Mouse (Mus musculus) neural tube, embryonic 11.5 days (tissue): Measurements from ENCODE around the gene Slc16a9. TPM values are rescaled to one million over a fixed set of nuclear protein-coding genes. Genes with fewer than 3 reads are reported as not detected.
"Not testable (repeated sequence)": the region's sequence is repeated elsewhere in the genome, so short reads cannot be mapped to it uniquely, and the experiment has no call there.

Experiments
- ATAC-seq: fragments of 200-750 bp; cut with Nextera tagmentation; 2 replicates; pipeline ENCODE4 v1.8.0; 2017; ENCODE audit warnings: moderate number of reproducible peaks, mild to moderate bottlenecking, moderate TSS enrichment, moderate library complexity; ENCODE audit not compliant: insufficient read depth, low FRiP score, low TSS enrichment
- DNase-seq: peaks from one replicate; pipeline ENCODE4 v3.0.0-alpha.2; 2015; ENCODE audit warnings: low spot score
- H3K27ac ChIP-seq: fragments of 300-500 bp; sonication (generic); 2 replicates; pipeline ENCODE4 v1.5.1; 2014; ENCODE audit warnings: low read depth, mild to moderate bottlenecking, low read length
- H3K27me3 ChIP-seq: fragments of 300-500 bp; sonication (generic); 2 replicates; pipeline ENCODE4 v1.6.1; 2014; ENCODE audit warnings: mild to moderate bottlenecking, low read length, mixed read lengths; ENCODE audit not compliant: control insufficient read depth, insufficient read depth
- H3K36me3 ChIP-seq: fragments of 300-500 bp; sonication (generic); 2 replicates; pipeline ENCODE4 v1.6.1; 2014; ENCODE audit warnings: mild to moderate bottlenecking, low read length, moderate library complexity, mixed read lengths; ENCODE audit not compliant: control insufficient read depth, insufficient read depth
- H3K4me1 ChIP-seq: fragments of 300-500 bp; sonication (generic); 2 replicates; pipeline ENCODE4 v1.6.1; 2014; ENCODE audit warnings: low read length, mixed read lengths; ENCODE audit not compliant: control insufficient read depth, insufficient read depth
- H3K4me2 ChIP-seq: fragments of 300-500 bp; sonication (generic); 2 replicates; pipeline ENCODE4 v1.6.1; 2014; ENCODE audit warnings: low read depth, mild to moderate bottlenecking, moderate library complexity
- H3K4me3 ChIP-seq: fragments of 300-500 bp; sonication (generic); 2 replicates; pipeline ENCODE4 v1.5.1; 2014; ENCODE audit warnings: low read depth, low read length
- H3K9ac ChIP-seq: fragments of 300-500 bp; sonication (generic); 2 replicates; pipeline ENCODE4 v1.6.1; 2014; ENCODE audit warnings: mild to moderate bottlenecking, low read length
- H3K9me3 ChIP-seq: fragments of 300-500 bp; sonication (generic); 2 replicates; pipeline ENCODE4 v1.6.1; 2016; ENCODE audit warnings: low read length; ENCODE audit not compliant: control insufficient read depth
- WGBS: fragments of 180-500 bp; shearing (Covaris S2); extraction: QIAGEN DNeasy Blood & Tissue Kit; methylation state at CpG from one replicate; pipeline ENCODE4 v1.1.7; 2014; 5-methylcytosine and 5-hydroxymethylcytosine counted together
- polyA plus RNA-seq: library from polyadenylated mRNA; unstranded; fragments of >200 nt; fragmentation: Nextera tagmentation; extraction: Ambion mirVana; gene quantifications from 2 replicates; pipeline ENCODE4 v1.2.1, GENCODE M21; 2014

Slc16a9 gene
- polyA plus RNA-seq, 1 experiment from 2014 or later: 0.69 TPM

GRCm38 (mm10) chr10:70200889-70201500, 43.9 kb upstream of the Slc16a9 start:
- no peak overlapping the region for H3K4me3 ChIP-seq
- H3K27ac ChIP-seq: no peak overlapping the region
- H3K9me3 ChIP-seq: no peaks in the 10 kb centered on the region
- WGBS: 78% methylated on average over 12 of the region's 12 CpGs
- no peaks in the 10 kb centered on the region for H3K36me3 ChIP-seq
- DNase-seq (no peak), ATAC-seq (no peak)
- H3K4me2 ChIP-seq: no peak overlapping the region
- no peak overlapping the region for H3K9ac ChIP-seq
- no peaks in the 10 kb centered on the region for H3K4me1 ChIP-seq
- no peaks in the 10 kb centered on the region for H3K27me3 ChIP-seq

DNA sequence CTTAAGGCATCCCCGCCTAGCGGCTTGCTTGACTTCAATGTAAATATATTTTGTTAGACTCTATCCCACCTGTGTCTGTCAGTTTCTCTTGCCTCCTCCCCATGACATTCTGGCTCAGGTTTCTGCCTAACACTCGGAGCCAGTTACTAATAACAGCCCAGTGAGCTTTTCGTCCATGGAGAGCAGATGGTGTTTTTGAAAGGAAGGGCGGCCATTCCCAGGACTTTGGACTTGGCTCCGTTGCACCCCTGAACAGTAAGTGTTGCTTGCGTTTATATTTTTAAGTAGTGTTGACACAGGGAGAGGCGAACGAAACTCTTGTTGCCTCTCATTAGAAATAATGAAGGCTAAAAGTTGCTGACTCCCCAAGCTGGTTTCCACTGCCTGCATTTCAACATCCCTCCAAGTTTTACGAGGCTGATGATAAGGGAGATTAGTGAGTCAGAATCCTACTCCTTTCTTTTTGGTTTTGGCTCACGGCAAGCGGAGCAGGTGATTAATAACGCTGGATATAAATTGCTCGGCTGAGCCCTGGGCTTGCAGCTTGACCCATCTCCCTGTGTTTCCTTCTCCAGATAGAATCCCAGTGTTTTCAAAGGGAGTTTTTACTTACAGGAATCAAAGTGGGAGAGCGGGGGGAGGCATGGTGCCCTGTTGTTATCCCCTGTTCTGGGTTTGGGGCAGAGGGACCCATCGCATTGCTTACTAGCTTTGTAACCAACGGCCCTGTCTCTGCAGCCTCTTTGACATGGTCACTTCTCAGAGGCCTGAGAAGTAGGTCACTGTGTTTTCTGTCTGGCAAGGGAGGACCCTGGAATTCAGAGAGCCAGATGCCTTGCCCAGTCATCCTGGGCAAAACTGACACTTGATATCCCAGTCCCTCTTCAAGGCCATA, 40.1 kb upstream of the Slc16a9 start, which contains the start of gene Mrln:
Mrln (plus strand) TSS at position 160 of the 895 bp plus-strand sequence.
- Histone ChIP-seq H3K27ac (no peak within 1 kb of the TSS), H3K9ac (no peak within 1 kb of the TSS), H3K27me3 (no peaks in the 10 kb centered on the region), H3K36me3 (no peaks in the 10 kb centered on the region), H3K9me3 (no peaks in the 10 kb centered on the region), H3K4me3 (no peak within 1 kb of the TSS), H3K4me1 (no peaks in the 10 kb centered on the region), H3K4me2 (no peak within 1 kb of the TSS)
- DNase-seq (no peak), ATAC-seq (no peak)
- WGBS: 62% methylated on average over 17 of the region's 17 CpGs

GRCm38 (mm10) chr10:70211281-70211680, 33.6 kb upstream of the Slc16a9 start:
- WGBS: 87% methylated on average over 9 of the region's 9 CpGs
- Histone ChIP-seq H3K9ac (no peak overlapping the region), H3K9me3 (no peaks in the 10 kb centered on the region), H3K27me3 (no peaks in the 10 kb centered on the region), H3K4me3 (no peak overlapping the region), H3K4me1 (no peaks in the 10 kb centered on the region), H3K27ac (no peak overlapping the region), H3K4me2 (no peak overlapping the region), H3K36me3 (no peaks in the 10 kb centered on the region)
- no peak for ATAC-seq
- no peak for DNase-seq

DNA sequence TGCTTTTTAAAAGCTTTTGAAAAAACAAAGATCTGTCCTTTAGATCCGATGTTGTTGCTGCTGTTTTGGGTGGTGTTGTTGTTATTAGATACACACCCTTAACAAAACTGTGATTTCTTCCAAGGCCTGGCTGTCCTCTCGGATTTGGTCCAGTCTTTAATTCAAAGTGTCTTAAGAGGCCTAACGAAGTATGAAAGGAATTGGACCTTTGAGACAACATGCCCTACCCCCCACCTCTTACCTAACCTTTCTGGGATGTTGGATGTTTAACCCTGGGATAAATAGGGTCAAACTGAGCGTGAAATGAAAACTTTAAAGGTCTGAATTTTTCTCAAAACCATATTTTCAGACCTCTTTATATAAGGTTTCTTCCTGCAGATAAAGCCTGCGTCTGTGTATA, 23.9 kb upstream of the Slc16a9 start:
- Histone ChIP-seq H3K36me3 (no peaks in the 10 kb centered on the region), H3K9me3 (no peaks in the 10 kb centered on the region), H3K4me2 (no peak overlapping the region), H3K9ac (no peak overlapping the region), H3K4me3 (no peak overlapping the region), H3K4me1 (no peaks in the 10 kb centered on the region), H3K27me3 (no peaks in the 10 kb centered on the region), H3K27ac (no peak overlapping the region)
- DNase-seq (no peak), ATAC-seq (no peak)
- 72% methylated on average over 5 of the region's 5 CpGs for WGBS

- ATAC-seq, H3K4me1 ChIP-seq, H3K4me3 ChIP-seq, H3K4me2 ChIP-seq, H3K9me3 ChIP-seq, H3K9ac ChIP-seq, DNase-seq, H3K27ac ChIP-seq, H3K36me3 ChIP-seq, H3K27me3 ChIP-seq: not testable (repeated sequence)
- WGBS: 90% methylated on average over 8 of the region's 8 CpGs
These were observed 22.7 kb upstream of the Slc16a9 start for GRCm38 (mm10) chr10:70222231-70222630.

DNA sequence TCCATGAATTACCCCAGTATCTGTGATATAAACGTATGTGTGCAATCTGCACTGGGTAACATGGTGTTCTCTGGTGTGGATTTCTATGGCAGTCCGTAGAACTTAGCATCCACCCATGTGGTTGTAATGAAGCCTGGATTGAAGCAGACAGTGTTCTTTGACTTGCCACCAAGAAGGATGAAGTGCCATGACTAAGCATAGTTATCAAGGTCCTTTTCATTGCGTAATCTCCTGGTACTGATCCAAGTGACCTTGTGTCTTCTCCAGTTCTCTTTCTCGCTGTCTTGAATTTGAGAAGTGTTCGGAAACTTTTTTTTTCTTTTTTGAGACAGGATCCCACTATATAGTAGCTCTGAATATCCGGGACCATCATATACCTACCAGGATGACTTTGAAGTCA, 20.3 kb upstream of the Slc16a9 start:
- no peak overlapping the region for H3K4me3 ChIP-seq
- H3K4me1 ChIP-seq: no peaks in the 10 kb centered on the region
- no peaks in the 10 kb centered on the region for H3K9me3 ChIP-seq
- no peak overlapping the region for H3K27ac ChIP-seq
- no peak for DNase-seq
- no peak overlapping the region for H3K9ac ChIP-seq
- no peak overlapping the region for H3K4me2 ChIP-seq
- H3K27me3 ChIP-seq: no peaks in the 10 kb centered on the region
- 85% methylated on average over 6 of the region's 6 CpGs for WGBS
- ATAC-seq: no peak
- no peaks in the 10 kb centered on the region for H3K36me3 ChIP-seq

GRCm38 (mm10) chr10:70225760-70226159, 19.1 kb upstream of the Slc16a9 start:
- Histone ChIP-seq H3K36me3 (no peaks in the 10 kb centered on the region), H3K4me1 (no peaks in the 10 kb centered on the region), H3K9ac (no peak overlapping the region), H3K27ac (no peak overlapping the region), H3K4me2 (no peak overlapping the region), H3K4me3 (no peak overlapping the region), H3K9me3 (no peaks in the 10 kb centered on the region), H3K27me3 (no peaks in the 10 kb centered on the region)
- 83% methylated on average over 6 of the region's 6 CpGs for WGBS
- DNase-seq (no peak), ATAC-seq (no peak)

DNA sequence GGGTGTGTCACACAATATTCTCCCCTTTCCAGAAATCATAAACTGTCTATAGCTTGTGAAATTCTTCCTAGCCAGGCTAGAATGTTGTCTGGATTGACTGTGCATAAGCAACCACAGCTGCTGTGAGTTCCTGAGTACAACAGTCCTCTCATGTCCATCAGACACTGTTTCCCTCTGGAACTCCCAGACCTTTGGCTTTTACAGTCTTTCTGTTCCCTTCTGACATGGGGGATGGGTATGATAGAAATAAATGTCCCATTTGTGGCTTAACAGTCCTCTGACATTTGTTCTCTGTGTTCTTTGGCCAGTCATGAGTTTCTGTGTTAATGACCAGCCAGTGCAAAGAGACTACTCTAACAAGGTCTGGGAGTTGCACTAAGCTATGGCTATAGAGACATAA, 18.3 kb upstream of the Slc16a9 start:
- no peak for DNase-seq

GRCm38 (mm10) chr10:70230352-70230751, 14.5 kb upstream of the Slc16a9 start:
- Histone ChIP-seq H3K4me2 (no peak overlapping the region), H3K9me3 (no peaks in the 10 kb centered on the region), H3K4me3 (no peak overlapping the region), H3K9ac (no peak overlapping the region), H3K4me1 (no peaks in the 10 kb centered on the region), H3K36me3 (no peaks in the 10 kb centered on the region), H3K27ac (no peak overlapping the region), H3K27me3 (no peaks in the 10 kb centered on the region)
- ATAC-seq (no peak), DNase-seq (no peak)
- WGBS: 82% methylated on average over 6 of the region's 6 CpGs

More for the DNA sequence above, 18.3 kb upstream of the Slc16a9 start:
- Histone ChIP-seq H3K4me1 (no peaks in the 10 kb centered on the region), H3K36me3 (no peaks in the 10 kb centered on the region), H3K27ac (no peak overlapping the region), H3K9me3 (no peaks in the 10 kb centered on the region), H3K27me3 (no peaks in the 10 kb centered on the region), H3K4me3 (no peak overlapping the region), H3K9ac (no peak overlapping the region), H3K4me2 (no peak overlapping the region)
- no peak for ATAC-seq
